Mouse (Mus musculus): ENCODE data around the gene Slc4a2. TPM values are rescaled to one million over a fixed set of nuclear protein-coding genes. Genes with fewer than 3 reads are reported as not detected.

Gene Slc4a2
- polyA plus RNA-seq, 1 experiment from 2014 or later: 17.9 TPM

DNA sequence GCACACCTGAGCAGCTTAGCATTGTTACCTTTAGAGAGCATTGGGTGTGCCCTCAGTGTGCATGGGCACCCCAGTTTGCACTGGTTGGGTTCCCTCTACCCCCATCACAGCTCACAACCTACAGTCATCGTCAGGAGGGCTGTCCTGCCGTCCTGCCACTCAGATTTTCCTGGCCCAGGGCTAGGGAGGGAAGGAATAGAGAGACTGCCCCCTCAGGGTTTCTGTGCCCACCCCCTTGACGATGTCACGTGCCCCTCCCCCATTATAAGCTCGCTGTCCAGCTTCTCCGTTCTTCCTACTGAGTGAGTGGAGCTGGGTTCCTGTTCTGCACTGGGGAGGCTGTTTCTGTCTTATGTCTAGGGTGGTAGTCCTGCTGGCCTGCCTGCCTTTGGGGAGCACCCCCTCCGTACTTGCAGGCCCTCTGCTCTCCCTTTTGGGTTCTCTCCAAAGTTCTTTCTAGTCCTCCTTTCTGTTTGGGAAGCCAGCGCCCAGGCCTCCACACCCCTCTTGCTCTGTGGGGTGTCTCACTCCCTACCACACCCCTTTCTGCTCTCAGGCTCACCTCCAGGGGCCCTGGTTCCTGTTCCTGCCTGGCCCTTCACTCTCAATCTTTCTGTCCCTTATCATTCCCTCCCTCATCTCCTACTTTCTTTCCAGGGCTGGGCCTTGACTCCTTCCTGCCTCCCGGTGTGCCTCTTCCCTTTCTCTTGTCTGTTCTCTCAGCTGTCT is 3.1 kb downstream of the Slc4a2 start:
- 8% methylated on average over 9 of the region's 9 CpGs for WGBS
- H3K36me3 ChIP-seq (ENCODE audit: control insufficient read depth, insufficient read depth, low read length): peaks cover 7% of the 10 kb centered on the region; the same call in 1 of the 2 replicates
- H3K9ac ChIP-seq (ENCODE audit: low read depth, low read length): no peak overlapping the region
- H3K4me2 ChIP-seq (replicated peaks; ENCODE audit: low read depth, low read length): peak overlapping the region; percentile 89; the same call in 1 of the 2 replicates
- H3K27me3 ChIP-seq (ENCODE audit: control insufficient read depth, insufficient read depth, low read length): 0 out of 2 replicates have a peak, but pooled peaks cover 4% of the 10 kb centered on the region
- H3K9me3 ChIP-seq (ENCODE audit: control insufficient read depth, low read length): no peaks in the 10 kb centered on the region
- H3K4me3 ChIP-seq (ENCODE audit: low read depth, low read length): no peak overlapping the region; the same call in 1 of the 2 replicates
- no peak for ATAC-seq (ENCODE audit: low FRiP score)
- H3K4me1 ChIP-seq (replicated peaks; ENCODE audit: control insufficient read depth, insufficient read depth, low read length): peaks cover 17% of the 10 kb centered on the region
- no peak overlapping the region for H3K27ac ChIP-seq (ENCODE audit: low read depth, low read length)
- DNase-seq (ENCODE audit: low spot score): no peak

DNA sequence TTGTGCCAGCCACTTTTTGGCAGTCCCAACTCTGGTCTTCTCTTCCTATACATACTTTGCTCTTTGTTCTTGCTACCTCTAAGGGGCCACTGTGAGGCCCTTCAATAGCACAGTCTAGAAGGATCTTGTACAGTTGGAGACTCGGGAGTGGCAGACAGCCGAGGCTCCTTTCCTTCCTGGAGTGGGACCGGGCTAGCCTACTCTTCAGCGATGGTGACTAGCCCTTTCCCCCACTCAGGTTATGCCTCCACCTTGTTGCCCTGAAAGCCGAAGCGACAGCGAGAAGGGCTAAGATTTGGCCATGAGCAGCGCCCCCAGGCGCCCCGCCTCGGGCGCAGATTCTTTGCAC is 3.6 kb downstream of the Slc4a2 start:
- Histone ChIP-seq H3K4me1 (replicated peaks; ENCODE audit: control insufficient read depth, insufficient read depth, low read length) (peaks cover 17% of the 10 kb centered on the region), H3K9me3 (ENCODE audit: control insufficient read depth, low read length) (no peaks in the 10 kb centered on the region), H3K9ac (ENCODE audit: low read depth, low read length) (no peak overlapping the region), H3K27ac (ENCODE audit: low read depth, low read length) (no peak overlapping the region), H3K4me3 (ENCODE audit: low read depth, low read length) (no peak overlapping the region), H3K36me3 (ENCODE audit: control insufficient read depth, insufficient read depth, low read length) (peaks cover 7% of the 10 kb centered on the region; the same call in 1 of the 2 replicates), H3K4me2 (replicated peaks; ENCODE audit: low read depth, low read length) (no peak overlapping the region), H3K27me3 (ENCODE audit: control insufficient read depth, insufficient read depth, low read length) (0 out of 2 replicates have a peak, but pooled peaks cover 4% of the 10 kb centered on the region)
- WGBS: 11% methylated on average over 12 of the region's 12 CpGs
- ATAC-seq (ENCODE audit: low FRiP score): no peak
- DNase-seq (ENCODE audit: low spot score): no peak

DNA sequence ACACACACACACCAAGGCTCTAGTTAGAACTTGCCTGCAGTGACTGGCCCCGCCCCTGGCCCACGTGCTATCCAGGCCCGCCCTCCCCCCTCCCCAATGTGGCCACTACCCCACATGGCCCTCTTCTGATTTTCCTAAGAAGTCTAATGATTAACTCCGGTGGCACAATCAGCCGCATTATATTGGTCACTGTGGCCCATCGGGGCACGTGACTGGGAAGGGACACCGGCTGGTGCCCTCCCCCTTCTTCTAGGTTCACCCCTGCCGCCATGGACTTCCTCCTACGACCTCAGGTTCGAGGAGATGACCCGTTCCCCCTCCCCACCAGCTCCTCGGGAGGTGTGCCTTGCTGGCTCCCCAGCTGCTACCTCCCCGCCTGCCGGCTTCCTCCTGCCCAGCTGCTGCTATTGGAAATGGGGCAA is 4.4 kb downstream of the Slc4a2 start:
- Histone ChIP-seq H3K4me3 (ENCODE audit: low read depth, low read length) (0 out of 2 replicates have a peak overlapping the region, but pooled peaks have one; percentile 8), H3K27me3 (ENCODE audit: control insufficient read depth, insufficient read depth, low read length) (0 out of 2 replicates have a peak, but pooled peaks cover 4% of the 10 kb centered on the region), H3K36me3 (ENCODE audit: control insufficient read depth, insufficient read depth, low read length) (peaks cover 7% of the 10 kb centered on the region), H3K4me1 (replicated peaks; ENCODE audit: control insufficient read depth, insufficient read depth, low read length) (peaks cover 17% of the 10 kb centered on the region), H3K27ac (ENCODE audit: low read depth, low read length) (no peak overlapping the region; the same call in 1 of the 2 replicates), H3K4me2 (replicated peaks; ENCODE audit: low read depth, low read length) (peak overlapping the region; percentile 8; the same call in 1 of the 2 replicates), H3K9ac (ENCODE audit: low read depth, low read length) (no peak overlapping the region), H3K9me3 (ENCODE audit: control insufficient read depth, low read length) (no peaks in the 10 kb centered on the region)
- peak; percentile 46 for DNase-seq (ENCODE audit: low spot score)
- no peak for ATAC-seq (ENCODE audit: low FRiP score)
- 4% methylated on average over 15 of the region's 15 CpGs for WGBS

DNA sequence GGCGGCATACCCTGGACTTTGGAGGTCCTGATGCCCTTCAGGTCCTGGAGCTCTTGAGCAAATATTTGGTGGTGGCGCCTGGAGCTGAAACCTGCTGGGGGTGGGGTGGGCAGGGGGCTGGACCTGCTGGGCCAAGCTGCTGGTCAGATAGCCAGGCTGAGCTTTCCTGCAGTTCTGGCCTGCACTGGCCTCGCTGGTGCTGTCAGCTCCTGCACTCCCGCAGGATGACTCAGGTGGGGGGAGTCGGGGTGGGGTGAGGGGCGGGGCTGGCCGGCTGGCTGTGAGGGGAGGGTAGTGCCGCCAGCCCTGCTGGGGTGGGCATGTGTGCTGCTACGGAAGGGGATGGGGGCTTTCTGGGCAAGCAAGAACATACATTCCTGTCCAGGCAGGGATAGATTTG is 5.0 kb downstream of the Slc4a2 start:
- DNase-seq (ENCODE audit: low spot score): no peak
- Histone ChIP-seq H3K36me3 (ENCODE audit: control insufficient read depth, insufficient read depth, low read length) (peaks cover 7% of the 10 kb centered on the region), H3K4me3 (ENCODE audit: low read depth, low read length) (no peak overlapping the region), H3K4me1 (replicated peaks; ENCODE audit: control insufficient read depth, insufficient read depth, low read length) (peaks cover 17% of the 10 kb centered on the region), H3K27me3 (ENCODE audit: control insufficient read depth, insufficient read depth, low read length) (0 out of 2 replicates have a peak, but pooled peaks cover 4% of the 10 kb centered on the region), H3K9me3 (ENCODE audit: control insufficient read depth, low read length) (no peaks in the 10 kb centered on the region), H3K27ac (ENCODE audit: low read depth, low read length) (no peak overlapping the region), H3K4me2 (replicated peaks; ENCODE audit: low read depth, low read length) (peak overlapping the region; percentile 8; the same call in 1 of the 2 replicates), H3K9ac (ENCODE audit: low read depth, low read length) (no peak overlapping the region)
- 12% methylated on average over 9 of the region's 9 CpGs for WGBS
- ATAC-seq (ENCODE audit: low FRiP score): no peak

DNA sequence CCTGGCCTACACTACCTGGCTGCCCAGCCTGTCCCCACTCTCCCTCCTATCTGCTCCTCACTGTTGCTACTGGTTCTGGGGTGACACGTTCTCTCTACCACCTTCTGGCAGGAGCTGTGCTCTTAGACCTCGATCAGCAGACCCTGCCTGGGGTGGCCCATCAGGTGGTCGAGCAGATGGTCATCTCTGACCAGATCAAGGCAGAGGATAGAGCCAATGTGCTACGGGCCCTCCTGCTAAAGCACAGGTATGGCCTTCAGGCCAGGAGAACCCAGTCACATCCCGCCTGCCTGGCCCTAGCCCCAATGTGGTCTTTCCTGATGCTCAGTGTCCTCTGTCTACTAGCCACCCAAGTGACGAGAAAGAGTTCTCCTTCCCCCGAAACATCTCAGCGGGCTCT is 10.4 kb downstream of the Slc4a2 start:
- H3K9me3 ChIP-seq (ENCODE audit: control insufficient read depth, low read length): no peaks in the 10 kb centered on the region

DNA sequence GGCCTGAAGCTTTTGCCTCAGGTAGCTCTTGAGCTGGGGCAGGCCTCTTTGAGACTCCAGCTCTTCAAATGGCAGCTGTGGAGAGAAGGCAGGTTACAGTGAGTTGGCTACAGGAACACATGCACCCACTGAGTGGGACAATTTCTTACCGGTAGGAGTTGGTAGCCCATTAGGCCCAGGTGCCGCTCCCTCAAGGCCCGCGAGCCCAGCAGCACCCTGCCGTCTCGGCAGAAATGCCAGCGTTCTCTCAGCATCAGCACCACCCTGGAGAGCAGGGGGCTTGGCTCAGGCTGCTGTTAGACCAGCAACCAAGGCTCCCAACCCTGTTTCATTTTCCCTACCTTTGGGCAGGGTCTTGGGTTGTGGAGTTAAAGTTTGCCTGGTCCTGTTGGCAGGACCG is 17.6 kb downstream of the Slc4a2 start:
- DNase-seq (ENCODE audit: low spot score) (no peak), ATAC-seq (ENCODE audit: low FRiP score) (no peak)
- Histone ChIP-seq H3K27ac (ENCODE audit: low read depth, low read length) (no peak overlapping the region), H3K36me3 (ENCODE audit: control insufficient read depth, insufficient read depth, low read length) (no peaks in the 10 kb centered on the region; the same call in 1 of the 2 replicates), H3K27me3 (ENCODE audit: control insufficient read depth, insufficient read depth, low read length) (no peaks in the 10 kb centered on the region), H3K4me1 (replicated peaks; ENCODE audit: control insufficient read depth, insufficient read depth, low read length) (peaks cover 9% of the 10 kb centered on the region), H3K9me3 (ENCODE audit: control insufficient read depth, low read length) (no peaks in the 10 kb centered on the region), H3K9ac (ENCODE audit: low read depth, low read length) (no peak overlapping the region), H3K4me3 (ENCODE audit: low read depth, low read length) (no peak overlapping the region), H3K4me2 (replicated peaks; ENCODE audit: low read depth, low read length) (no peak overlapping the region)
- 94% methylated on average over 8 of the region's 8 CpGs for WGBS

More for the DNA sequence above, 10.4 kb downstream of the Slc4a2 start:
- Histone ChIP-seq H3K9ac (ENCODE audit: low read depth, low read length) (no peak overlapping the region), H3K4me3 (ENCODE audit: low read depth, low read length) (no peak overlapping the region), H3K4me2 (replicated peaks; ENCODE audit: low read depth, low read length) (no peak overlapping the region), H3K36me3 (ENCODE audit: control insufficient read depth, insufficient read depth, low read length) (peaks cover 11% of the 10 kb centered on the region), H3K27me3 (ENCODE audit: control insufficient read depth, insufficient read depth, low read length) (no peaks in the 10 kb centered on the region), H3K4me1 (replicated peaks; ENCODE audit: control insufficient read depth, insufficient read depth, low read length) (no peaks in the 10 kb centered on the region), H3K27ac (ENCODE audit: low read depth, low read length) (no peak overlapping the region)
- 90% methylated on average over 8 of the region's 8 CpGs for WGBS
- ATAC-seq (ENCODE audit: low FRiP score) (no peak), DNase-seq (ENCODE audit: low spot score) (no peak)

DNA sequence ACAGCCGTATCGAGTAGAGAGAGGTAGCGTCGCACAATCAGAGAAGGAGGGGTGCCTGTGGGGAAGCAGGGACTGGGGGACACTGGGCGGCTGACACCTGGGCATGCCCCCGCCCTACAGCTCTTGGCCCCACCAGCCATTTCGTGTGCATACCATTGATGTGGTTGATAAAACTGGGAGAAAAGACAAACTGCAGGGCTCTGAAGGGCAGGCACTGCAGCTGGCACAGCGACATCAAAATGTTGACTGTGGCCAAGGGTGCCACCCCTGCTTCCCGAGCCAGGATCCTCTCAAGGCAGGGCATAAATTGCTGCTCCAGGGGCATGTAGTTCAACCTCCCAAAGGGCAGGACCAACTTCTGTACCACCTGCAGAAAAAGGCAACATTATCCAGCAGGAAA is 18.4 kb downstream of the Slc4a2 start:
- peaks cover 9% of the 10 kb centered on the region for H3K4me1 ChIP-seq (replicated peaks; ENCODE audit: control insufficient read depth, insufficient read depth, low read length)
- no peaks in the 10 kb centered on the region for H3K27me3 ChIP-seq (ENCODE audit: control insufficient read depth, insufficient read depth, low read length)
- ATAC-seq (ENCODE audit: low FRiP score) (no peak), DNase-seq (ENCODE audit: low spot score) (no peak)
- H3K4me2 ChIP-seq (replicated peaks; ENCODE audit: low read depth, low read length): no peak overlapping the region
- H3K36me3 ChIP-seq (ENCODE audit: control insufficient read depth, insufficient read depth, low read length): no peaks in the 10 kb centered on the region; the same call in 1 of the 2 replicates
- H3K9ac ChIP-seq (ENCODE audit: low read depth, low read length): no peak overlapping the region
- no peaks in the 10 kb centered on the region for H3K9me3 ChIP-seq (ENCODE audit: control insufficient read depth, low read length)
- no peak overlapping the region for H3K4me3 ChIP-seq (ENCODE audit: low read depth, low read length)
- WGBS: 91% methylated on average over 9 of the region's 9 CpGs
- no peak overlapping the region for H3K27ac ChIP-seq (ENCODE audit: low read depth, low read length)

DNA sequence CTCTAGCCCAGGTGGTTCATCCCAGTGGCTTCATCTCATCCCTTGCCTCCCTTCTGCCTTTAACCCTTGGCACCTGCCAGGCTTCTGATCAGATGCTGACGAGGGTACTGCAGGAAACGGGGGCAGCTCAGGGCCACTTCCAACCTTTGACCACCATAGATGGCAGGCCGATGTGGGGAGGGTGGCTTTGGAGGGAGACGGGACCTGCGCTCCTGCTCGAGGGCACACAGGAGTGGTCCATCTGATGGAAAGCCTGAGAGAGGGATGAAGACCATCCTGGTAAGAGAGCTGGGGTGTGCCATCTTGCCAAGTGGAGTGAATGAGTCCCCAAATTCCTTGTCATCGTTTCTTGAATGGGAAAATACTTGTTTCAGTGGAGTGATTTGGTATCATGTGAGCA is 19.6 kb downstream of the Slc4a2 start:
- H3K27ac ChIP-seq (ENCODE audit: low read depth, low read length): no peak overlapping the region
- WGBS: 94% methylated on average over 7 of the region's 7 CpGs
- no peaks in the 10 kb centered on the region; the same call in 1 of the 2 replicates for H3K36me3 ChIP-seq (ENCODE audit: control insufficient read depth, insufficient read depth, low read length)
- H3K9me3 ChIP-seq (ENCODE audit: control insufficient read depth, low read length): no peaks in the 10 kb centered on the region
- peaks cover 9% of the 10 kb centered on the region for H3K4me1 ChIP-seq (replicated peaks; ENCODE audit: control insufficient read depth, insufficient read depth, low read length)
- ATAC-seq (ENCODE audit: low FRiP score) (no peak), DNase-seq (ENCODE audit: low spot score) (no peak)
- no peak overlapping the region for H3K4me2 ChIP-seq (replicated peaks; ENCODE audit: low read depth, low read length)
- H3K9ac ChIP-seq (ENCODE audit: low read depth, low read length): no peak overlapping the region
- H3K4me3 ChIP-seq (ENCODE audit: low read depth, low read length): no peak overlapping the region
- H3K27me3 ChIP-seq (ENCODE audit: control insufficient read depth, insufficient read depth, low read length): no peaks in the 10 kb centered on the region

DNA sequence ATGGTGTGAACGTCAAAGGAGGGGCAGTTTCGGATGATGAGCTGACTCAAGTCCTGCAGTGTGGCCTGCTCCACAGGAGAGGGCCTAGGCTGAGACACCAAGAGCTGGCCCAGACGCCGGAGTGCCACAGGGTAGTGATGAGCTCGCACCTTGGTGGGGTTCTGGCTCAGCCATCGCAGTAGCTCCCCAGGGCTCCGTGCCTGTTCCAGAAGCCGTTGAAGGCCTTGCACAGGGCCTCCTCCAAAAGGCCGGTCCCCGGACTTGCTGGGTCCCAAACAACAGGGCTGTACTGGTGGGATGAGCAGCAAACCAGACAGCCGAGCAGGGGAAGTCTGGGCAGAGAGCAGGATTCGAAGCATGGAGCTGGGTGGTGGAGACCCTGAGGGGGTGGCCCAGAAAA is 20.3 kb downstream of the Slc4a2 start:
- H3K9me3 ChIP-seq (ENCODE audit: control insufficient read depth, low read length): no peaks in the 10 kb centered on the region
- H3K27ac ChIP-seq (ENCODE audit: low read depth, low read length): no peak overlapping the region
- no peaks in the 10 kb centered on the region; the same call in 1 of the 2 replicates for H3K27me3 ChIP-seq (ENCODE audit: control insufficient read depth, insufficient read depth, low read length)
- 85% methylated on average over 12 of the region's 12 CpGs for WGBS
- no peaks in the 10 kb centered on the region; the same call in 1 of the 2 replicates for H3K36me3 ChIP-seq (ENCODE audit: control insufficient read depth, insufficient read depth, low read length)
- no peak for ATAC-seq (ENCODE audit: low FRiP score)
- H3K4me3 ChIP-seq (ENCODE audit: low read depth, low read length): peak overlapping the region; percentile 89
- peak overlapping the region; percentile 96 for H3K9ac ChIP-seq (ENCODE audit: low read depth, low read length)
- DNase-seq (ENCODE audit: low spot score): no peak
- H3K4me1 ChIP-seq (replicated peaks; ENCODE audit: control insufficient read depth, insufficient read depth, low read length): peaks cover 9% of the 10 kb centered on the region
- peak overlapping the region; percentile 91 for H3K4me2 ChIP-seq (replicated peaks; ENCODE audit: low read depth, low read length)

Data from hindbrain, embryonic 11.5 days (tissue).